Mouse (Mus musculus): Measurements from ENCODE around the gene Fryl. TPM values are rescaled to one million over a fixed set of nuclear protein-coding genes. Genes with fewer than 3 reads are reported as not detected.

The Fryl gene
- total and polyA plus RNA-seq, 3 experiments: 112 to 439 (median 147) TPM

GRCm38 (mm10) chr5:73292502-73293457 is 36.4 kb upstream of the Fryl start, which contains the start of gene Ociad1:
Gene Ociad1, plus strand, starts transcription at chr5:73292784.
- TF ChIP-seq TAL1 (conservative IDR thresholded peaks at IDR 0.05; ENCODE audit: low read depth, low read length) (no peak), GATA1 (IDR thresholded peaks at IDR 0.05; ENCODE audit: borderline replicate concordance, low read length) (no peak), GATA2 (IDR thresholded peaks at IDR 0.05; ENCODE audit: borderline replicate concordance, low read depth, low read length) (no peak), POLR2AphosphoS5 (IDR thresholded peaks at IDR 0.05; ENCODE audit: insufficient replicate concordance, low read depth, low read length) (no peak), CTCF (IDR thresholded peaks at IDR 0.05; ENCODE audit: low read depth, low read length) (no peak)
- no peaks in the 10 kb centered on the region for H3K27me3 ChIP-seq (ENCODE audit: insufficient read depth, low read length)

GRCm38 (mm10) chr5:73289900-73290299 is 33.5 kb upstream of the Fryl start:
- no peak for TF ChIP-seq POLR2AphosphoS5 (IDR thresholded peaks at IDR 0.05; ENCODE audit: insufficient replicate concordance, low read depth, low read length)
- no peak for TF ChIP-seq GATA2 (IDR thresholded peaks at IDR 0.05; ENCODE audit: borderline replicate concordance, low read depth, low read length)
- no peak for TF ChIP-seq GATA1 (IDR thresholded peaks at IDR 0.05; ENCODE audit: borderline replicate concordance, low read length)
- TF ChIP-seq TAL1 (conservative IDR thresholded peaks at IDR 0.05; ENCODE audit: low read depth, low read length): no peak
- Histone ChIP-seq H3K4me1 (ENCODE audit: insufficient read depth, low read depth, low read length) (peaks cover 69% of the 10 kb centered on the region), H3K27me3 (ENCODE audit: insufficient read depth, low read length) (no peaks in the 10 kb centered on the region), H3K9me3 (replicated peaks) (no peaks in the 10 kb centered on the region), H3K36me3 (replicated peaks) (peaks cover 2% of the 10 kb centered on the region), H3K4me3 (ENCODE audit: low read depth, low read length) (no peak overlapping the region)
- ATAC-seq (ENCODE audit: extremely low read depth, insufficient number of reproducible peaks, low FRiP score, poor library complexity, severe bottlenecking) (no peak), DNase-seq (ENCODE audit: low spot score) (no peak)

More at GRCm38 (mm10) chr5:73292502-73293457, 36.4 kb upstream of the Fryl start, which contains the start of gene Ociad1:
- peaks cover 59% of the 10 kb centered on the region for H3K4me1 ChIP-seq (ENCODE audit: insufficient read depth, low read depth, low read length)
- ATAC-seq (ENCODE audit: extremely low read depth, insufficient number of reproducible peaks, low FRiP score, poor library complexity, severe bottlenecking): peak; percentile 97
- H3K4me3 ChIP-seq (ENCODE audit: low read depth, low read length): peak within 1 kb of the TSS; percentile 98
- peak; percentile 87 for DNase-seq (ENCODE audit: low spot score)
- peaks cover 24% of the 10 kb centered on the region for H3K36me3 ChIP-seq (replicated peaks)
- H3K9me3 ChIP-seq (replicated peaks): no peaks in the 10 kb centered on the region

- Histone ChIP-seq H3K4me3 (ENCODE audit: low read depth, low read length) (peak overlapping the region; percentile 21; the same call in 1 of the 2 replicates), H3K27me3 (ENCODE audit: insufficient read depth, low read length) (no peaks in the 10 kb centered on the region), H3K36me3 (replicated peaks) (no peaks in the 10 kb centered on the region), H3K9me3 (replicated peaks) (no peaks in the 10 kb centered on the region), H3K4me1 (ENCODE audit: insufficient read depth, low read depth, low read length) (peaks cover 65% of the 10 kb centered on the region)
- peak; percentile 58 for TF ChIP-seq TAL1 (conservative IDR thresholded peaks at IDR 0.05; ENCODE audit: low read depth, low read length)
- TF ChIP-seq GATA2 (IDR thresholded peaks at IDR 0.05; ENCODE audit: borderline replicate concordance, low read depth, low read length): no peak
- ATAC-seq (ENCODE audit: extremely low read depth, insufficient number of reproducible peaks, low FRiP score, poor library complexity, severe bottlenecking) (peak; percentile 66), DNase-seq (ENCODE audit: low spot score) (peak; percentile 34)
Measured at GRCm38 (mm10) chr5:73286603-73287002, 30.2 kb upstream of the Fryl start.

- ATAC-seq (ENCODE audit: extremely low read depth, insufficient number of reproducible peaks, low FRiP score, poor library complexity, severe bottlenecking): no peak
- Histone ChIP-seq H3K27me3 (ENCODE audit: insufficient read depth, low read length) (no peaks in the 10 kb centered on the region), H3K4me1 (ENCODE audit: insufficient read depth, low read depth, low read length) (peaks cover 66% of the 10 kb centered on the region), H3K4me3 (ENCODE audit: low read depth, low read length) (no peak overlapping the region), H3K9me3 (replicated peaks) (no peaks in the 10 kb centered on the region), H3K36me3 (replicated peaks) (no peaks in the 10 kb centered on the region)
- no peak for DNase-seq (ENCODE audit: low spot score)
- TF ChIP-seq TAL1 (conservative IDR thresholded peaks at IDR 0.05; ENCODE audit: low read depth, low read length) (no peak), GATA2 (IDR thresholded peaks at IDR 0.05; ENCODE audit: borderline replicate concordance, low read depth, low read length) (no peak), POLR2AphosphoS5 (IDR thresholded peaks at IDR 0.05; ENCODE audit: insufficient replicate concordance, low read depth, low read length) (no peak), GATA1 (IDR thresholded peaks at IDR 0.05; ENCODE audit: borderline replicate concordance, low read length) (no peak), CTCF (IDR thresholded peaks at IDR 0.05; ENCODE audit: low read depth, low read length) (no peak)
Measured at GRCm38 (mm10) chr5:73285470-73285978, 29.1 kb upstream of the Fryl start.

GRCm38 (mm10) chr5:73284046-73284445 is 27.6 kb upstream of the Fryl start:
- H3K9me3 ChIP-seq (replicated peaks): no peaks in the 10 kb centered on the region
- TF ChIP-seq TAL1 (conservative IDR thresholded peaks at IDR 0.05; ENCODE audit: low read depth, low read length) (no peak), GATA2 (IDR thresholded peaks at IDR 0.05; ENCODE audit: borderline replicate concordance, low read depth, low read length) (no peak), CTCF (IDR thresholded peaks at IDR 0.05; ENCODE audit: low read depth, low read length) (no peak), POLR2AphosphoS5 (IDR thresholded peaks at IDR 0.05; ENCODE audit: insufficient replicate concordance, low read depth, low read length) (no peak), GATA1 (IDR thresholded peaks at IDR 0.05; ENCODE audit: borderline replicate concordance, low read length) (no peak)
- ATAC-seq (ENCODE audit: extremely low read depth, insufficient number of reproducible peaks, low FRiP score, poor library complexity, severe bottlenecking) (no peak), DNase-seq (ENCODE audit: low spot score) (no peak)
- H3K4me3 ChIP-seq (ENCODE audit: low read depth, low read length): no peak overlapping the region
- H3K4me1 ChIP-seq (ENCODE audit: insufficient read depth, low read depth, low read length): peaks cover 62% of the 10 kb centered on the region
- no peaks in the 10 kb centered on the region for H3K27me3 ChIP-seq (ENCODE audit: insufficient read depth, low read length)
- no peaks in the 10 kb centered on the region for H3K36me3 ChIP-seq (replicated peaks)

- DNase-seq (ENCODE audit: low spot score): no peak
- Histone ChIP-seq H3K4me1 (ENCODE audit: insufficient read depth, low read depth, low read length) (peaks cover 39% of the 10 kb centered on the region), H3K36me3 (replicated peaks) (no peaks in the 10 kb centered on the region), H3K9me3 (replicated peaks) (no peaks in the 10 kb centered on the region), H3K27me3 (ENCODE audit: insufficient read depth, low read length) (peaks cover 3% of the 10 kb centered on the region; the same call in 1 of the 2 replicates), H3K4me3 (ENCODE audit: low read depth, low read length) (no peak overlapping the region)
- TF ChIP-seq TAL1 (conservative IDR thresholded peaks at IDR 0.05; ENCODE audit: low read depth, low read length): no peak
- TF ChIP-seq GATA2 (IDR thresholded peaks at IDR 0.05; ENCODE audit: borderline replicate concordance, low read depth, low read length): no peak
- no peak for TF ChIP-seq POLR2AphosphoS5 (IDR thresholded peaks at IDR 0.05; ENCODE audit: insufficient replicate concordance, low read depth, low read length)
- TF ChIP-seq CTCF (IDR thresholded peaks at IDR 0.05; ENCODE audit: low read depth, low read length): no peak
- TF ChIP-seq GATA1 (IDR thresholded peaks at IDR 0.05; ENCODE audit: borderline replicate concordance, low read length): no peak
- ATAC-seq (ENCODE audit: extremely low read depth, insufficient number of reproducible peaks, low FRiP score, poor library complexity, severe bottlenecking): no peak
Measured at GRCm38 (mm10) chr5:73280567-73280850, 24.1 kb upstream of the Fryl start.

Data from G1E (cell line).